Mouse (Mus musculus): ENCODE measurements around the gene Spef1. TPM values are rescaled to one million over a fixed set of nuclear protein-coding genes. Genes with fewer than 3 reads are reported as not detected.

Gene Spef1
- polyA plus RNA-seq, 1 experiment from 2014 or later, result 0.59 TPM

DNA sequence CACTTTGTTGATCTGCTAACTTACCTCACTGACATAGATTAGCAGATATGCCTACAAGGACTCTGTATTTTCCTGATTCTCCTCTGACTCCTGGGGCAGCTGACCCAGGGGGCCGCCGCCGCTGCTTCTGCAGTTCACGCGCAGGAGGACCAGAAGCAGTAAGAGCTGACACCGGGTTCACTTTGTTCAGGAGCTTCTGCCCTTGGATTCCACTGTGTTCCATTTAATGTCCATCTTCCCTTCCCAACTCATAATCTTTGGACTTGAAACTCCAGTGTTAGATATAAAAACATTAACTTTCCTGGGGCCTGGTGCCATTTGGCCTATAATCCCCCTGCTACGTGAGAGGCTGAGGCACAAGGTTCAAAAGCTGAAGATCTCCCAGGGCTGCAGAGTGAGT is 23.2 kb downstream of the Spef1 start:
- Histone ChIP-seq H3K27me3 (ENCODE audit: insufficient read depth, low read length) (0 out of 2 replicates have a peak, but pooled peaks cover 4% of the 10 kb centered on the region), H3K9ac (replicated peaks) (no peak overlapping the region), H3K4me1 (ENCODE audit: insufficient read depth) (peaks cover 12% of the 10 kb centered on the region), H3K4me3 (ENCODE audit: low read depth, low read length) (no peak overlapping the region), H3K27ac (ENCODE audit: low read depth) (no peak overlapping the region), H3K9me3 (ENCODE audit: low read length) (peaks cover 4% of the 10 kb centered on the region; the same call in 1 of the 2 replicates), H3K36me3 (replicated peaks; ENCODE audit: insufficient read depth, low read length) (no peaks in the 10 kb centered on the region), H3K4me2 (ENCODE audit: low read depth, low read length) (no peak overlapping the region)
- WGBS (ENCODE audit: insufficient replicate concordance), result 85% methylated on average over 7 of the region's 7 CpGs
- no peak for DNase-seq
- ATAC-seq, result no peak
- TF ChIP-seq EP300 (IDR thresholded peaks at IDR 0.05; ENCODE audit: low read depth) (no peak), CTCF (IDR thresholded peaks at IDR 0.05; ENCODE audit: low read depth) (no peak)

DNA sequence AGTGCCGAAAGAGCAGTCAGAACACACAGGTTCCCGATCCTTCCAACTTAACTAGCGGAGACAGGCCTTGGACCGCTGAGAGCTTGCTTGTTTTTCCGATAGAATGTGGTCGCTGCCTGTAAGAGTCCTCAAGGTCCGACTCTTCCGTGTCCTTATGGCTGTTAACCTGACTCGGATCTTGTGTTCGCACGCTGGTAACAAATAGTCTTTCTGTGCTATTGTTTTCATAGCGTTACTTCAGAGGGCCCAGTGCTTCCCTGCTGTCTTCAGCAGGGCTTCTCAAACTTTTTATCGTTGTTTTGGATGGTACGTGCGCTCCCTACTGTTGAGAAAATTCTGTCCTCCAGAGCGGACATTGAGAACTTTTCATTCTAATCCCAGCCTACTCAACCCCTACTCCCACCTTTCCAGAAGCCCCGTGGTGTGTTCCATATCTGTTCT is 26.4 kb downstream of the Spef1 start:
- WGBS (ENCODE audit: insufficient replicate concordance), result 1% methylated on average over 17 of the region's 17 CpGs
- Histone ChIP-seq H3K4me2 (ENCODE audit: low read depth, low read length) (peak overlapping the region; percentile 93), H3K9me3 (ENCODE audit: low read length) (no peaks in the 10 kb centered on the region), H3K4me3 (ENCODE audit: low read depth, low read length) (peak overlapping the region; percentile 61), H3K4me1 (ENCODE audit: insufficient read depth) (peaks cover 24% of the 10 kb centered on the region), H3K27ac (ENCODE audit: low read depth) (peak overlapping the region; percentile 79), H3K27me3 (ENCODE audit: insufficient read depth, low read length) (no peaks in the 10 kb centered on the region), H3K9ac (replicated peaks) (peak overlapping the region; percentile 58), H3K36me3 (replicated peaks; ENCODE audit: insufficient read depth, low read length) (no peaks in the 10 kb centered on the region)
- peak; percentile 51 for TF ChIP-seq CTCF (IDR thresholded peaks at IDR 0.05; ENCODE audit: low read depth)
- no peak for TF ChIP-seq EP300 (IDR thresholded peaks at IDR 0.05; ENCODE audit: low read depth)
- no peak for DNase-seq
- no peak for ATAC-seq

DNA sequence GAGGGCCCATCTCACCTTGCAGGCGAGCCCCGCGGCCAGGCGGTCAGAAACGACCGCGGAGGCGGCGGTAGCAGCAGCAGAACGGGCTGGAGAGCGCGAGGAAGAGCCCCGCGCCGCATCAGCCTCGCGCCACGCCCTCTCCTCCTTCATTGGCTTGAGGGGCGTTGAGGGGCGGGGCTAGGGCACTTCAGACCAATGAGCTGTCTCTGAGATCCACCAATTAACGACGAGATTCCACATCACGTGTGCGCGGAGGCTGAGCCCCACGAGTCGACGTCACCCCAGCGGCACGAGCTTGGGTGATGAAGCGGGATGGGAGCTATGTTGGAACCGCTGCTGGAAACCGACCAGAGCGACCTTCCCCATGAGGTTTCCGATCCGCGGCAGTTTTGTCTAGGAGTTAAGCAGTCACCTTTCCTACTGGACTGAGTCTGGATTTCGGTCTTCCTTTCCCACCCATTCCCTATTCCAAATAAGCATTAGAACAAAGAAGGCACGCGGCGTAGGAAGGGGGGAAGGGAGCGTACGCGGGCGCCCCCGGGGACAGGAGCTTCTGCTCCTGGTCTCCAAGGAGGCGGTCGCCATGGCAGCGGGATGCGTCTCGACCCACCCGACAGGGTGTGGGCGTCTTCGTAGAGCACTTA is 27.0 kb downstream of the Spef1 start, which contains the start of gene 1700037H04Rik:
TSS of gene 1700037H04Rik (minus strand) at position 144 of the 644 bp plus-strand sequence.
- peaks cover 24% of the 10 kb centered on the region for H3K4me1 ChIP-seq (ENCODE audit: insufficient read depth)
- H3K9ac ChIP-seq (replicated peaks), result peak within 1 kb of the TSS; percentile 75
- no peak for TF ChIP-seq CTCF (IDR thresholded peaks at IDR 0.05; ENCODE audit: low read depth)
- TF ChIP-seq EP300 (IDR thresholded peaks at IDR 0.05; ENCODE audit: low read depth), result no peak
- H3K4me2 ChIP-seq (ENCODE audit: low read depth, low read length), result peak within 1 kb of the TSS; percentile 93
- peak within 1 kb of the TSS; percentile 85 for H3K27ac ChIP-seq (ENCODE audit: low read depth)
- H3K9me3 ChIP-seq (ENCODE audit: low read length), result no peaks in the 10 kb centered on the region
- WGBS (ENCODE audit: insufficient replicate concordance), result under 1% methylated on average over 52 of the region's 54 CpGs
- ATAC-seq (peak; percentile 97), DNase-seq (peak; percentile 98)
- no peaks in the 10 kb centered on the region; the same call in 1 of the 2 replicates for H3K36me3 ChIP-seq (replicated peaks; ENCODE audit: insufficient read depth, low read length)
- peak within 1 kb of the TSS; percentile 61 for H3K4me3 ChIP-seq (ENCODE audit: low read depth, low read length)
- H3K27me3 ChIP-seq (ENCODE audit: insufficient read depth, low read length), result no peaks in the 10 kb centered on the region

DNA sequence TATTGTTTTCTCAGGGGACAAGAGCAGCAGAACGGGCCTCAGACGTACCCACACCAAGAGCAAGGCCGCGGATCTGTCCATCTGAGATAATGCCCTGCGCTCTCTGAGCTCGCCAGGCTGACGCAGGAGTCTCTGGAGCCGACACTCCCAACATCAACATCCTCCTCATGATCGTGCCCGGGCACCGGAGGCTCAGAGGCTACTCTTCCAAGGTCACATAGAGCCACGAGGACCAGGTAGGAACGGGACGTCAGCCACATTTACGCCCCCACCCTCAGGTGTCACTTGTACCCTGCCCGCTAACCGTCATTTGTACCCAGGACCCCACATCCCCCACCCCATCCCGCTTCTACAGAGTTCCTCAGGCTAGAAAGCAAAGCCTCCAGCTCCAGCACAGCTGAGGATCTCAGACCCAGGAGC is 27.6 kb downstream of the Spef1 start:
- peak overlapping the region; percentile 93 for H3K4me2 ChIP-seq (ENCODE audit: low read depth, low read length)
- TF ChIP-seq EP300 (IDR thresholded peaks at IDR 0.05; ENCODE audit: low read depth) (peak; percentile 39; the same call in 1 of the 2 replicates), CTCF (IDR thresholded peaks at IDR 0.05; ENCODE audit: low read depth) (no peak)
- peak overlapping the region; percentile 75 for H3K9ac ChIP-seq (replicated peaks)
- WGBS (ENCODE audit: insufficient replicate concordance), result 0% methylated on average over 18 of the region's 18 CpGs
- peaks cover 24% of the 10 kb centered on the region for H3K4me1 ChIP-seq (ENCODE audit: insufficient read depth)
- peak overlapping the region; percentile 85 for H3K27ac ChIP-seq (ENCODE audit: low read depth)
- no peaks in the 10 kb centered on the region; the same call in none of the 2 replicates for H3K36me3 ChIP-seq (replicated peaks; ENCODE audit: insufficient read depth, low read length)
- H3K4me3 ChIP-seq (ENCODE audit: low read depth, low read length), result peak overlapping the region; percentile 61
- no peaks in the 10 kb centered on the region for H3K27me3 ChIP-seq (ENCODE audit: insufficient read depth, low read length)
- no peaks in the 10 kb centered on the region for H3K9me3 ChIP-seq (ENCODE audit: low read length)
- DNase-seq (peak; percentile 73), ATAC-seq (peak; percentile 81)

DNA sequence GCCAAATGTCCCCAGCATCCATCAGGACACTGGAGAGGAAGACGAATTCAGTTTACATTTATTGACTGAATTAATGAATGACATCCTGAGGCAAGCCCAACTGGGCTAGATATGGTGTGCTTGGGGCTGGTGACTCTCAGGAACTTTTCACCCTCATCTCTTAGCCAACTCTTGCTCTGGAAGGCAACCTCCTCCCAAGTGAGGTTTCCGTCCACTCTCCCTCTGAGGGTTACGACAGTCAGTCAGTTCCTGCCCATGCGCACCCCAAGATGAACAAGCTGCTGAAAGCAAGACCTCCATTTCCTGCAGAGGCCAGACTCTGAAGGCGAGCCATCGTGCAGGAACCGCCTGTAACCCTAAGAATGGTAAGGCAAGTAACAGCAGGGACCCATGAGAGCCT is 30.1 kb downstream of the Spef1 start:
- peak overlapping the region; percentile 93 for H3K4me2 ChIP-seq (ENCODE audit: low read depth, low read length)
- H3K9ac ChIP-seq (replicated peaks), result no peak overlapping the region
- H3K27ac ChIP-seq (ENCODE audit: low read depth), result no peak overlapping the region

DNA sequence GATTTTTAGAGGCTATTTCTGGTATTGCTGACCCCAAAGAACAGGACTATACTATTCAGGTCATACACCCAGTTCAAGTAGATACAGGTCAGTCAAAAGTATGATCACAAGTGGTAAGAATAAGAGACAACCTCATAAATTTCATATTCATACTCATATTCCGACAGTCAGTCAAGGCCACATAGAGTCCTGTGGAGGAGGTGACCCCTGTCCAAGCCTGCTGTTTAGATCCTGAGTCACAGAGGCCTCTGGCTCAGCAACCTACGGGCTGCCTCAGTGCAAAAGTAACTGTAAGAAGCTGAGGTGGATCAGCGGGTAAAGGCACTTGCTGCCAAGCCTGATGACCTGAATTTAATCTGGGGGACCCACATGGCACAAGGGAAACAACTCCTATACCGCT is 33.0 kb downstream of the Spef1 start:
- no peak overlapping the region for H3K4me3 ChIP-seq (ENCODE audit: low read depth, low read length)
- H3K36me3 ChIP-seq (replicated peaks; ENCODE audit: insufficient read depth, low read length), result peaks cover 31% of the 10 kb centered on the region
- TF ChIP-seq EP300 (IDR thresholded peaks at IDR 0.05; ENCODE audit: low read depth), result no peak
- no peak for TF ChIP-seq CTCF (IDR thresholded peaks at IDR 0.05; ENCODE audit: low read depth)
- no peak overlapping the region for H3K9ac ChIP-seq (replicated peaks)
- H3K27ac ChIP-seq (ENCODE audit: low read depth), result no peak overlapping the region
- H3K27me3 ChIP-seq (ENCODE audit: insufficient read depth, low read length), result no peaks in the 10 kb centered on the region
- ATAC-seq (no peak), DNase-seq (no peak)
- peaks cover 23% of the 10 kb centered on the region for H3K4me1 ChIP-seq (ENCODE audit: insufficient read depth)
- no peak overlapping the region for H3K4me2 ChIP-seq (ENCODE audit: low read depth, low read length)
- H3K9me3 ChIP-seq (ENCODE audit: low read length), result no peaks in the 10 kb centered on the region
- WGBS (ENCODE audit: insufficient replicate concordance), result 89% methylated on average over 4 of the region's 4 CpGs

More for the DNA sequence above, 30.1 kb downstream of the Spef1 start:
- Histone ChIP-seq H3K27me3 (ENCODE audit: insufficient read depth, low read length) (no peaks in the 10 kb centered on the region), H3K4me1 (ENCODE audit: insufficient read depth) (peaks cover 29% of the 10 kb centered on the region), H3K4me3 (ENCODE audit: low read depth, low read length) (no peak overlapping the region), H3K36me3 (replicated peaks; ENCODE audit: insufficient read depth, low read length) (peaks cover 9% of the 10 kb centered on the region), H3K9me3 (ENCODE audit: low read length) (no peaks in the 10 kb centered on the region)
- no peak for TF ChIP-seq CTCF (IDR thresholded peaks at IDR 0.05; ENCODE audit: low read depth)
- TF ChIP-seq EP300 (IDR thresholded peaks at IDR 0.05; ENCODE audit: low read depth), result no peak
- WGBS (ENCODE audit: insufficient replicate concordance), result 80% methylated on average over 7 of the region's 7 CpGs
- ATAC-seq (no peak), DNase-seq (no peak)

Data from liver, postnatal 0 days (tissue).